Mouse (Mus musculus) naive thymus-derived CD4-positive, alpha-beta T cell, adult 2 months (primary cell): ENCODE results near the gene Zdhhc6.

ENCODE experiments used
- DNase-seq: peaks from one replicate; pipeline ENCODE4 v3.0.0-alpha.2; 2011; ENCODE audit warnings: low read depth

Zdhhc6 gene

GRCm38 (mm10) chr19:55300525-55300924, 15.3 kb downstream of the Zdhhc6 start:
- DNase-seq = no peak

GRCm38 (mm10) chr19:55299378-55299777, 16.5 kb downstream of the Zdhhc6 start:
- no peak for DNase-seq

GRCm38 (mm10) chr19:55297961-55298360, 17.9 kb downstream of the Zdhhc6 start:
- no peak for DNase-seq

- DNase-seq = no peak
These were observed 18.3 kb downstream of the Zdhhc6 start for GRCm38 (mm10) chr19:55297489-55297888.

- no peak for DNase-seq
These were observed 19.5 kb downstream of the Zdhhc6 start for GRCm38 (mm10) chr19:55296301-55296700.

GRCm38 (mm10) chr19:55295556-55295955, 20.3 kb downstream of the Zdhhc6 start:
- DNase-seq = no peak

GRCm38 (mm10) chr19:55295075-55295474, 20.8 kb downstream of the Zdhhc6 start:
- DNase-seq = no peak

GRCm38 (mm10) chr19:55293175-55293574, 22.7 kb downstream of the Zdhhc6 start:
- no peak for DNase-seq

GRCm38 (mm10) chr19:55292210-55292850, 23.5 kb downstream of the Zdhhc6 start:
- no peak for DNase-seq

GRCm38 (mm10) chr19:55290621-55291270, 25.1 kb downstream of the Zdhhc6 start:
- DNase-seq = no peak

GRCm38 (mm10) chr19:55288974-55289373, 26.9 kb downstream of the Zdhhc6 start:
- DNase-seq = no peak

- DNase-seq = no peak
These were observed 29.8 kb downstream of the Zdhhc6 start for GRCm38 (mm10) chr19:55286034-55286433.

GRCm38 (mm10) chr19:55284093-55284492, 31.7 kb downstream of the Zdhhc6 start:
- DNase-seq = no peak

- DNase-seq = no peak
These were observed 39.1 kb downstream of the Zdhhc6 start for GRCm38 (mm10) chr19:55276770-55277169.

GRCm38 (mm10) chr19:55276100-55276499, 39.7 kb downstream of the Zdhhc6 start:
- no peak for DNase-seq

GRCm38 (mm10) chr19:55273340-55273739, 42.5 kb downstream of the Zdhhc6 start:
- no peak for DNase-seq

GRCm38 (mm10) chr19:55271448-55271847, 44.4 kb downstream of the Zdhhc6 start:
- no peak for DNase-seq

- no peak for DNase-seq
These were observed 46.8 kb downstream of the Zdhhc6 start for GRCm38 (mm10) chr19:55269051-55269450.

- no peak for DNase-seq
These were observed 47.7 kb downstream of the Zdhhc6 start for GRCm38 (mm10) chr19:55268150-55268549.

GRCm38 (mm10) chr19:55266786-55267185, 49.0 kb downstream of the Zdhhc6 start:
- DNase-seq = no peak

- no peak for DNase-seq
These were observed 50.6 kb downstream of the Zdhhc6 start for GRCm38 (mm10) chr19:55265269-55265668.

GRCm38 (mm10) chr19:55260389-55261184, 55.2 kb downstream of the Zdhhc6 start:
- DNase-seq = no peak

GRCm38 (mm10) chr19:55258514-55258913, 57.3 kb downstream of the Zdhhc6 start:
- no peak for DNase-seq
